Mouse (Mus musculus) gastrocnemius, adult 2 months (tissue): Measurements from ENCODE around the gene Zfp771. TPM values are rescaled to one million over a fixed set of nuclear protein-coding genes. Genes with fewer than 3 reads are reported as not detected.

ENCODE experiments used
- DNase-seq: peaks from one replicate; pipeline ENCODE4 v3.0.0; 2022
- H3K27ac ChIP-seq: fragments of 200-600 bp; 2 replicates; pipeline ENCODE4 v1.8.1; 2022; ENCODE audit warnings: mild to moderate bottlenecking
- H3K4me3 ChIP-seq: fragments of 200-600 bp; 2 replicates; pipeline ENCODE4 v1.8.1; 2022; ENCODE audit warnings: mild to moderate bottlenecking, moderate library complexity
- CTCF ChIP-seq: fragments of 200-600 bp; IDR thresholded peaks from 2 replicates; pipeline ENCODE4 v1.8.1; 2022; ENCODE audit warnings: antibody characterized with exemption, mild to moderate bottlenecking, moderate library complexity
- intact Hi-C: fragments of 180-260 bp; cut with DNase I; formaldehyde crosslinking; loops from one replicate; pipeline ENCODE4 v1.15.1; 2025
- total RNA-seq, 2 experiments: library from RNA; stranded (reverse); gene quantifications; 2 replicates each; pipeline ENCODE4 v1.2.3; 2021

Gene Zfp771
- total RNA-seq, 2 experiments from 2014 or later = 17.6 to 17.7 TPM

GRCm38 (mm10) chr7:127260309-127261111 lies 16.4 kb downstream of the Zfp771 start, which contains the start of gene Dctpp1:
Gene Dctpp1, minus strand, starts transcription at chr7:127260709.
- Histone ChIP-seq H3K4me3 (peak within 1 kb of the TSS; percentile 75), H3K27ac (peak within 1 kb of the TSS; percentile 89)
- TF ChIP-seq CTCF = peak; percentile 85
- DNase-seq = peak; percentile 98
- intact Hi-C loops = loop anchor here (2.0 kb wide), 1 partner anchor 16 kb away; no protein-coding TSS in a partner anchor

- intact Hi-C loops = no loop called here
- DNase-seq = no peak
- H3K4me3 ChIP-seq = no peak overlapping the region
- no peak overlapping the region for H3K27ac ChIP-seq
- no peak for TF ChIP-seq CTCF
These were observed 18.3 kb downstream of the Zfp771 start for GRCm38 (mm10) chr7:127262218-127262961.

GRCm38 (mm10) chr7:127263526-127263925 lies 19.5 kb downstream of the Zfp771 start:
- intact Hi-C loops = no loop called here
- H3K4me3 ChIP-seq = no peak overlapping the region
- no peak for DNase-seq
- no peak for TF ChIP-seq CTCF
- H3K27ac ChIP-seq = no peak overlapping the region

- H3K27ac ChIP-seq = no peak overlapping the region
- DNase-seq = no peak
- no peak for TF ChIP-seq CTCF
- intact Hi-C loops = loop anchor here (5.0 kb wide), 1 partner anchor 72 kb away; no protein-coding TSS in a partner anchor
- H3K4me3 ChIP-seq = no peak overlapping the region
These were observed 26.2 kb downstream of the Zfp771 start for GRCm38 (mm10) chr7:127270256-127270655.

GRCm38 (mm10) chr7:127270666-127271065 lies 26.6 kb downstream of the Zfp771 start:
- intact Hi-C loops = loop anchor here (5.0 kb wide), 1 partner anchor 72 kb away; no protein-coding TSS in a partner anchor
- DNase-seq = no peak
- no peak overlapping the region for H3K4me3 ChIP-seq
- no peak for TF ChIP-seq CTCF
- no peak overlapping the region for H3K27ac ChIP-seq

GRCm38 (mm10) chr7:127271093-127271492 lies 27.0 kb downstream of the Zfp771 start:
- Histone ChIP-seq H3K4me3 (no peak overlapping the region), H3K27ac (no peak overlapping the region)
- no peak for DNase-seq
- intact Hi-C loops = loop anchor here (5.0 kb wide), 1 partner anchor 71 kb away; no protein-coding TSS in a partner anchor
- no peak for TF ChIP-seq CTCF

GRCm38 (mm10) chr7:127272566-127272965 lies 28.5 kb downstream of the Zfp771 start:
- Histone ChIP-seq H3K4me3 (peak overlapping the region; percentile 94), H3K27ac (peak overlapping the region; percentile 98; the same call in 1 of the 2 replicates)
- intact Hi-C loops = loop anchor here (5.0 kb wide), 1 partner anchor 70 kb away; no protein-coding TSS in a partner anchor
- no peak for TF ChIP-seq CTCF
- DNase-seq = no peak

- no peak; the same call in 1 of the 2 replicates for TF ChIP-seq CTCF
- DNase-seq = peak; percentile 67
- peak overlapping the region; percentile 94 for H3K4me3 ChIP-seq
- peak overlapping the region; percentile 98 for H3K27ac ChIP-seq
- intact Hi-C loops = loop anchor here (5.0 kb wide), 1 partner anchor 69 kb away; no protein-coding TSS in a partner anchor
These were observed 29.2 kb downstream of the Zfp771 start for GRCm38 (mm10) chr7:127273118-127273923.

GRCm38 (mm10) chr7:127273925-127274789 lies 30.1 kb downstream of the Zfp771 start, which contains the start of gene Sephs2:
Gene Sephs2, minus strand, starts transcription at chr7:127274055.
- Histone ChIP-seq H3K4me3 (peak within 1 kb of the TSS; percentile 94), H3K27ac (peak within 1 kb of the TSS; percentile 98)
- intact Hi-C loops = loop anchor here (5.0 kb wide), 1 partner anchor 68 kb away; no protein-coding TSS in a partner anchor
- no peak; the same call in 1 of the 2 replicates for TF ChIP-seq CTCF
- peak; percentile 95 for DNase-seq

- no peak for DNase-seq
- H3K27ac ChIP-seq = no peak overlapping the region
- TF ChIP-seq CTCF = no peak
- no peak overlapping the region for H3K4me3 ChIP-seq
- intact Hi-C loops = loop anchor here (2.0 kb wide), 1 partner anchor 16 kb away; the partner anchor contains the start of gene Dctpp1
These were observed 32.5 kb downstream of the Zfp771 start for GRCm38 (mm10) chr7:127276519-127276961.

- DNase-seq = peak; percentile 53
- intact Hi-C loops = no loop called here
- TF ChIP-seq CTCF = peak; percentile 61
- Histone ChIP-seq H3K4me3 (no peak overlapping the region), H3K27ac (no peak overlapping the region)
These were observed 34.2 kb downstream of the Zfp771 start for GRCm38 (mm10) chr7:127278311-127278710.
